Comparison of ENCODE assay signal across 12 mouse cellular contexts in genomic region chr6:99990604-99991003, GRCm38 (mm10).
A peak's percentile ranks its signal among the peaks of the same experiment; 100 is the strongest.
DNase-seq lines count a peak whose midpoint lies in the region; ATAC-seq lines count a peak whose summit lies in the region.
"Had no signal": no experiment of that assay in that cellular context is flagged by ENCODE, and none has a peak within 500 bp of the region (broad histone marks: within the 10 kb centered on the region; RNA-seq: fewer than 3 reads in every experiment).

No protein-coding gene starts in this region.

- H3K27me3 ChIP-seq in heart, embryonic 15.5 days = peaks cover 21% of the 10 kb centered on the region
- H3K27me3 ChIP-seq in liver, embryonic 11.5 days (replicated peaks; ENCODE audit: control insufficient read depth, insufficient read depth, low read length) = peaks cover 21% of the 10 kb centered on the region
- peaks cover 32% of the 10 kb centered on the region for H3K27me3 ChIP-seq in liver, embryonic 12.5 days (replicated peaks)
- H3K27me3 ChIP-seq in stomach, embryonic 15.5 days (replicated peaks) = no peaks in the 10 kb centered on the region

- H3K9ac ChIP-seq in heart, embryonic 15.5 days = no peak overlapping the region
- no peak overlapping the region for H3K9ac ChIP-seq in liver, embryonic 11.5 days (ENCODE audit: low read depth, low read length)
- no peak overlapping the region for H3K9ac ChIP-seq in liver, embryonic 12.5 days
- H3K9ac ChIP-seq in stomach, embryonic 15.5 days = no peak overlapping the region
- H3K9ac ChIP-seq: midbrain, embryonic 13.5 days had no signal

- peak overlapping the region; percentile 78 for H3K27ac ChIP-seq in heart, embryonic 15.5 days
- no peak overlapping the region; the same call in 1 of the 2 replicates for H3K27ac ChIP-seq in liver, embryonic 11.5 days (ENCODE audit: low read depth, low read length)
- no peak overlapping the region for H3K27ac ChIP-seq in liver, embryonic 12.5 days
- peak overlapping the region; percentile 73 for H3K27ac ChIP-seq in stomach, embryonic 15.5 days
- H3K27ac ChIP-seq: macrophage; midbrain, embryonic 13.5 days had no signal

- peak; percentile 12 for DNase-seq in adrenal gland, postnatal 10 days
- DNase-seq in adrenal gland, postnatal 4 days (ENCODE audit: low spot score in 2 of 2) = no peak
- DNase-seq in heart, postnatal 36 days = no peak
- DNase-seq in liver, embryonic 11.5 days (ENCODE audit: low spot score) = no peak

- no peak overlapping the region for H3K4me2 ChIP-seq in heart, embryonic 15.5 days
- no peak overlapping the region for H3K4me2 ChIP-seq in liver, embryonic 11.5 days
- H3K4me2 ChIP-seq in liver, embryonic 12.5 days = no peak overlapping the region
- H3K4me2 ChIP-seq in stomach, embryonic 15.5 days = no peak overlapping the region
- H3K4me2 ChIP-seq: midbrain, embryonic 13.5 days had no signal

- intact Hi-C loops in heart, postnatal 36 days (cut with DNase I) = loop anchor here (5.0 kb wide), 1 partner anchor 67 kb away; no protein-coding TSS in a partner anchor

- H3K4me1 ChIP-seq in heart, embryonic 15.5 days (replicated peaks) = peaks cover 48% of the 10 kb centered on the region
- H3K4me1 ChIP-seq in liver, embryonic 11.5 days (replicated peaks; ENCODE audit: control insufficient read depth, insufficient read depth, low read length) = peaks cover 6% of the 10 kb centered on the region
- 0 out of 2 replicates have a peak, but pooled peaks cover 5% of the 10 kb centered on the region for H3K4me1 ChIP-seq in liver, embryonic 12.5 days
- H3K4me1 ChIP-seq in stomach, embryonic 15.5 days = peaks cover 22% of the 10 kb centered on the region

- no peak overlapping the region for H3K4me3 ChIP-seq in heart, embryonic 15.5 days
- H3K4me3 ChIP-seq in liver, embryonic 11.5 days (ENCODE audit: low read depth, low read length) = no peak overlapping the region
- no peak overlapping the region for H3K4me3 ChIP-seq in liver, embryonic 12.5 days
- H3K4me3 ChIP-seq in stomach, embryonic 15.5 days (replicated peaks) = no peak overlapping the region
- H3K4me3 ChIP-seq: midbrain, embryonic 13.5 days had no signal

- H3K9me3 ChIP-seq in heart, embryonic 15.5 days (replicated peaks) = no peaks in the 10 kb centered on the region
- no peaks in the 10 kb centered on the region for H3K9me3 ChIP-seq in liver, embryonic 11.5 days (ENCODE audit: control insufficient read depth, low read length)
- H3K9me3 ChIP-seq in liver, embryonic 12.5 days (replicated peaks) = no peaks in the 10 kb centered on the region
- no peaks in the 10 kb centered on the region for H3K9me3 ChIP-seq in stomach, embryonic 15.5 days
- H3K9me3 ChIP-seq: midbrain, embryonic 13.5 days had no signal

- H3K36me3 ChIP-seq in heart, embryonic 15.5 days = no peaks in the 10 kb centered on the region
- H3K36me3 ChIP-seq in liver, embryonic 11.5 days (ENCODE audit: control insufficient read depth, insufficient read depth, low read length) = no peaks in the 10 kb centered on the region
- no peaks in the 10 kb centered on the region for H3K36me3 ChIP-seq in liver, embryonic 12.5 days
- H3K36me3 ChIP-seq in stomach, embryonic 15.5 days = no peaks in the 10 kb centered on the region
- H3K36me3 ChIP-seq: G1E; midbrain, embryonic 13.5 days had no signal

- 0 out of 2 replicates have a peak, but pooled peaks have one; percentile 11 for ATAC-seq in heart, embryonic 15.5 days (replicated peaks; ENCODE audit: insufficient number of reproducible peaks, insufficient read depth, low FRiP score, low read depth)
- ATAC-seq in liver, embryonic 11.5 days (replicated peaks; ENCODE audit: low FRiP score) = peak; percentile 31; the same call in 1 of the 2 replicates
- ATAC-seq in liver, embryonic 12.5 days = no peak
- no peak for ATAC-seq in stomach, embryonic 15.5 days (ENCODE audit: insufficient read depth, low FRiP score, low read depth)
- ATAC-seq in megakaryocyte-erythroid progenitor cell, adult 5-6 weeks (replicated peaks; ENCODE audit: low FRiP score, low TSS enrichment, poor library complexity, severe bottlenecking) = no peak
- ATAC-seq: CD4-positive, CD25-positive, alpha-beta regulatory T cell, adult 4 months had no signal

- WGBS in heart, embryonic 15.5 days = 76% methylated on average over 6 of the region's 6 CpGs
- 72% methylated on average over 6 of the region's 6 CpGs for WGBS in liver, embryonic 11.5 days
- 60% methylated on average over 6 of the region's 6 CpGs for WGBS in liver, embryonic 12.5 days (ENCODE audit: insufficient replicate concordance)
- WGBS in stomach, embryonic 15.5 days = 68% methylated on average over 6 of the region's 6 CpGs

Comparison
In these comparisons a context has a peak if more than half of its experiments do, and no peak if none do; other contexts are left out.
1. ATAC-seq: peak in heart, embryonic 15.5 days (single experiment) and liver, embryonic 11.5 days (single experiment); none in liver, embryonic 12.5 days (single experiment), stomach, embryonic 15.5 days (single experiment) and megakaryocyte-erythroid progenitor cell, adult 5-6 weeks (single experiment).
2. H3K27ac ChIP-seq: peak in heart, embryonic 15.5 days (single experiment) and stomach, embryonic 15.5 days (single experiment); none in liver, embryonic 11.5 days (single experiment) and liver, embryonic 12.5 days (single experiment).